Mouse (Mus musculus): ENCODE measurements at regions not wholly inside any gene's neighbourhood (a gene's known extent, or its start where the extent isn't known, plus 50 kb on each side); places are given as distances from the start of the nearest gene placed in this dataset.

DNA sequence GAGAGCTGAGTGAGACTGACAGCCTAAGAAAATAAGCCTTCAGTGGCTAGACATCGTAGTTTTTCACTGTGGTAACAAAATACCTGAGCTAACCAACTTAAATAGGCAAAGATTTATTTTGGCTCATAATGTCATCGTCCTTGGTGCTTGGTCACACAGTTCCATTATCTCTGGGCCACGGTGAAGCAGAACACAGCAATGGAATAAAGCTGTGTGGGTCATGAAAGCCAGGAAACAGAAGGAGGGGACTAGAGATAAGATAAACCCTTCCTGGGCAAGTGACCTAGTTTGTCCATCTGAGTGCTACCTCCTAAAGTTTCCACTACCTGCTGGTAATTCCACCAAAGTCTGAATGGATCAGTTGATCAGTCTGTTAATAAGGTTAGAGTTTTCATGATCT is 134.8 kb upstream of the Gm5129 start:
- no peak for DNase-seq (ENCODE audit: low read depth, low spot score)

DNA sequence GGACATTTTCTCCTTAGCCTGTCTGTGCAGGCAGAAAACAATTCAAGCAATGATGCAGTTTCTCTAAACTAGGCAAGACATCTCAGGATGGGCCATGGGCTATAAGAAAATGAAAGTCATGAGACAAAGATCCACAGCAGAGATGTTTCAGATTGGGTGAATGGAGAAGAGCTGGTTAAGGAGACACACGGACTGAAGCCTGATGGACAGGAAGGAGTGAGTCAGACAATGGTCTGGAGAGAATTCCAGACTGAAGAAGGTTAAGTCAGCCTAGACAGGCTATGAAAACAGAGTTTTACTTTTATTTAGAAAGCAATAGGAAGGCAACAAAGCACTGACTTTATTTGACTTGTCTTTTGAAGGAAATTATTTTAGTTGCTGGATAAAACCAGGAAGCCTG is 137.5 kb upstream of the Il6 start:
- no peak for DNase-seq (ENCODE audit: low read depth, low spot score)

DNA sequence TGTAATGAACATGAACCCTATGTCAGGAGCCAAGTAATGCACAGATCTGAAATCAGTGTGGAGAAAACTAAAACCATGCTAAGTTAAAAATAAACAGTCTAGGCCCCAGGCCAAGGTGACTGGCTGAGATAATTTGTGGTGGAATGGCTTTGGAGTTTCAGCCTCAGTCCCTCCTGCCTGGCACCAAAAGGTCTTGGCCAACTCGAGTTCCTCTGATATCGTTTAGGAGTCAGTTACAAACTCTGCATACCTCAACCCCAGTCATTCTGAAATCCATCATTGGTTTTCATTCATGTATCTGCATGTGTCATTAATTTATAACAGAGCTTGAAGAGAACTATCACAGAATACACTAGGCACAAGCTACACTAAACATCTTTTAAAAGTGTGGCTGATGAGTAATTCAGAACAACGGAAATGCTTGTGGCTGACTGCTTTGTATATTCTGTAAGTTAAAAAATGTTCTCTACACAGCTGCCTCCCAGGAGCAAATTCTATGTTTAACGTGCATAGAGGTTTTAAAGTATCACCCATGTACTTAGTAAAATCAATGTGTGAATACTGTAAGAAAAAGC is 125.6 kb upstream of the Il6 start:
- no peak for DNase-seq (ENCODE audit: low read depth, low spot score)

DNA sequence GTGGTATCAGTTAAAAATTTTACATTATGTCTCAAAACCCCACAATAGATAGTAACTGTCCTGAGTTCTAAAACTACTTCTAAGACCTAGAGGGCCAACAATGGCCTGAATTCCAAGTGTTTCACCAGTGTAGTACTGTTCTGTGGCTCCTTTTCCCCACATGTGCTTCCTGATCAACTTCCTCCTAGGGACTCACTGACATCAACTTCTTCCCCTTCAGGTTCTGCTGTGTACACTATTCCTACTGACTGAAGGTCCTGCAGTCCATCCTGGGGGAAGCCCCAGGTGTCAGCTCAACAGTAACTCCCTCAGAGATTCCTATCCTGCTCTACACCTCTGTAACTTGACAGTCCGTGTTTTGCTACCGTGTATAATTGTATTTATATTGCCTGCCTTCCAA is 120.6 kb upstream of the Il6 start:
- no peak for DNase-seq (ENCODE audit: low read depth, low spot score)

DNA sequence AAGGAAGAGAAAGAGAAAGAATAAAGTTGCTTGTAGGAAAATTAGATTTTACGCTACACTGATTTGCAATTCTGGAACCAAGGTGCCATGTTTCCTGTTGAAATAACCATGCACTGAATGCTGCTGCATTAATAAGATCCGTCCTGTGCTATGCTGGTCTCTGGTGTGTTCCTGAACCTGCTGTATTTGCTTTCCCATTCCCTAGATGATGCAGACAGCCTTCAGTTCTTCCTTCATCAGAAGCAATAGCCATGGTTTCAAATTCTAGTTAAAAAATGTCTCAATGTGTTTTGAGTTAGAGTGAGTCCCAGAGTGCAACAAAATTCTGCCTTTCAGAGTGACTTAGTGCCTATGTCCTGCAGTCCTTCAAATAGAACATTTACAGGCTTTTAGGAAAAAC is 120.1 kb upstream of the Il6 start:
- DNase-seq (ENCODE audit: low read depth, low spot score), result no peak

DNA sequence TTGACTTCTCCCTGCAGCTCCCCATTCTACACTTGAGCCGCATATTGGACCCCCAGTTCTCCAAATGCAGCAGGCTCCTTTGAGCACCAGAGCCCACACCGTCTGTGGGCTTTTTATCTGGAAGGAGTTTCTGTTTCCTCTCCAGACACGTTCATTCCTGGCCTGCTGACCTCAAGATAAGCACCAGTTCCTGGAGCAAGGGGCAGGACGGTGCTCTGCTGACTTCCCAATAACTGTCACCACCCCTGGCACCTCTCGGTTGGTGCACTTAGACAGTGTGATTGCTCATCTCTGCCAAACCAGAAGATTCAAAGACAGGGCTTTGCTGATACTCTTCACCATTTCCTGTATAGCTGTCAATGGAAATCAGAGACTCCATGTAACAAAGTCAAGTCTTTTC is 119.1 kb upstream of the Il6 start:
- DNase-seq (ENCODE audit: low read depth, low spot score), result peak; percentile 1

DNA sequence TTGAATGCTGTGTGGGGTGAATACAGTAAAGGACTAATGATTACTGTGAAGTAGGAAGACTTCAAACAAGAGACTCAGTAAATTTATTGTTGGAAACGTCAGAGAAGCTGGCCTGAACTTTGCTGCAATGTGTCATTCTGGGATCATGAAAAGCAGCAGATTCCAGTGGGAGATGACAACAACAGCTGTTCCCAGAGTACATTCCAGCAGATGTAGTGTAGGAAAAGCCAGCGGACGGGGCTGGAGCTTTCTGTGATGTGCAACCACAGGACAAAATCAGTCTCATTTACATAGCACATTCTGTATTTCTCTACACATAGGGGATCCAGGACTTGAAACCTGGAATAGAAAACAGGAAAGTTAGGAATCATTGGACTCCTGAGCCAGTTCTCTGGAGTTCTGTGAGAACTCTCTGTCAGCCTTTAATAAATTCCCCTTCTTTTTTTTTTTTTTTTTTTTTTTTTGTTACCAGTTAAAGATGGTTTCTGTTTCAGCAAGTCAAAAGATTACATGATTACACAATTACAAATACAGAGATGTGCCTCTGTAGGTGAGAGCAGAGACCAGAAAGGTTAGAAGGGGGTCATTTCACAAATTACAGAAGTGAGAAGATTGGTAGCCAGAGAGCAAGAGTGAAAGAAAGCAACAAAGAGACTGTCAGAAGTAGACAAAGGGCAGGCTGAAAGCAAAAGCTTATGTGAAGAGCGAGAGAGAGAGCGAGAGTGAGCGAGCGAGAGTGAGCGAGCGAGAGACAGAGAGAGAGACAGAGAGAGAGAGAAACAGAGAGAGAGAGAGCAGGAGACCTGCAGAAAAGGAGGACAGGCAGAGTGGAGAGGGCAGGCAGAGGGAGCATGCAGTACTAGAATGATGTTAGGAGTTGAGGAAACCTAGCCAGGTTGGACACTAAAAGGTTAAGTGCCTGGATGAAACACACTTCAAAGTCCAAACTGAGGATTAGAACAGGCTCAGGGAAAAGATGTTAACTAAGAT is 118.0 kb upstream of the Il6 start:
- DNase-seq (ENCODE audit: low read depth, low spot score), result no peak

DNA sequence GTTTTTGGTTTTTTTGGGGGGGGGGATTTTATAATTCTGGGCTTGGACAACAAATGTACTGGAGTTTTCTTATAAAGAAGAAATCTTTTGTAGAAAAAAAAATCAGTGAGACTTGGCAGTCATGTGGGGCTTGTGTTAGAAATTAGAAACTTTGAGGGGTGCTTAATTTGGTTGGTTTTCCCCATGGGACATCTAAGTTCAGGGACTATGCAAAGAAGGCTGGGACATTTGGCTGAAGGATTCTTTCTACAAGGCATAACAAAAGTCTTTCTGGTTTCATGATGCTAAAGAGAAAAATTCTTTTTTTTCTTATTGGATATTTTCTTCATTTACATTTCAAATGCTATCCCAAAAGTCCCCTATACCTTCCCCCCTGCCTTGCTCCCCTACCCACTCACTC is 115.3 kb upstream of the Il6 start:
- DNase-seq (ENCODE audit: low read depth, low spot score), result no peak

DNA sequence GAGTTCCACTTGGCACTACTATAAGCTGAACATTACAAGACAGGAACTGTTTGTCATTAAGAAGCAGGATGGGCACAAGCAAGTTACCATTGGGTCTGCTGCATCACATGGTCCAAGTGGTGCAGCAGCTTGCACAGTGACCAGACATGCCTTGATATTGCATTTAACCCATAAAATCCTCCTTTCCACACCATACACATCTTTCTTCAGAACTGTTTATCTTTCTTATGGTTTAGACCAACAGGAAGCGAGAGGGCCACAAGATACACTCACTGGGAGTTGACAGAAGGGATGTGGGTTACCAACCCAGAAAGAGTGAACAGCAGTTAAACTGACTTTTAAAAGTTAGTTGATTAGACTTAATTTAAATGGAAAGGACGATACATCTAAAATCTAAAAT is 111.2 kb upstream of the Il6 start:
- no peak for DNase-seq (ENCODE audit: low read depth, low spot score)

DNA sequence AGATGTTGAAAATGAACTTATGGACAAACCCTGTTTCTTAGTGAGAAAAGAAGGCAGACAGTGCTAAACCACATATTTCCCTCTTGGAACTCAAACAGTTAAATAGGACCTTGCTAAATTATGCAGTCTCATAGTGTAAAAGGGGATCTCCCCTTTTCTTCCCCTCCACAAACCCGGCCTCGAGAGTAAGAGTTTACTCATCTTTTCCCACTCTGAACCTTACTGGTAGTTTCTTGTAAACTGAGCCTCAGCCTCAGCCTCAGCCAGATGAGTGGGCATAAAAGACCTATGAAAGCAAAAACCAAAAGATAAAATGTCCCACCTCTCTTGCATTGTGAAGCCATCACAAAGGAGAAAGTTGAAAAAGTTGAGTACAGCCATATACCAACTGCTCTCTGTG is 92.6 kb upstream of the Il6 start:
- no peak for DNase-seq (ENCODE audit: low read depth, low spot score)

DNA sequence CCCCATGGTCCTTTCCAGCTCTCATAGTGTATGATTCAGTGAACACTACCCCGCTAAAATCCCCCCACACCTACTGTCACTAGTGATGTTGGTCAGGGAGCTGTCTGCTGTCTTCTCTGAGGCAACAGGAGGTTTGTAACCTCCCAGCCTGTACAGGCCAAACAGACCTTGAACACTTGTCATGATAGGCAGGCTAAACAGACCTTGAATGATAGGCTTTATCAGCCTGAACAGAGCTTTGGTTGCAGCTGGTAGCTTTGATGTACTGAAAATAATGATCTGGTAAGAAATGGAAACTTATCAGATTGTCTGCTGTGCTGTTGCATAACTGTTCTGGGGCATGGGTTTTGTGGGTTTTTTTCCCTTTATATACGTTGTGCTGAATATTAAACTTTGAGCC is 87.4 kb upstream of the Il6 start:
- DNase-seq (ENCODE audit: low read depth, low spot score), result no peak

DNA sequence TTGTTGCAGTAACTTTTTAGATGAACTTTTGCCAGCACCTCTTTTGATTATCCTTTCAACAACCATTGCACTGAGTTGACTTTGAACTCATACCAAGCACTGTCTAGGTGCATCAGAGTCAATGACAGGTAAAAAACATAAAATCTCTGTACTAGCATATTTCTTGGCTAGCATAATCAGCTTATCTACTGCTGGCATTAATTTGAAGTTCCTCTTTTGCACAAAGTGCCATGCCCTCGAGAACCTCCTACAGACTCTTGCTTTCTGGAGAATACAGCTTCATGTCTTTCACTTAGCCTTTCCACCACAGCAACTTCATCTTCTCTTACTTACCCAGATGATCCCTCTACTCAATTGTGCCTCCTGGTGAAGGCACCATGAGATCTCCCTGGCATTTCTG is 85.3 kb upstream of the Il6 start:
- no peak for DNase-seq (ENCODE audit: low read depth, low spot score)

DNA sequence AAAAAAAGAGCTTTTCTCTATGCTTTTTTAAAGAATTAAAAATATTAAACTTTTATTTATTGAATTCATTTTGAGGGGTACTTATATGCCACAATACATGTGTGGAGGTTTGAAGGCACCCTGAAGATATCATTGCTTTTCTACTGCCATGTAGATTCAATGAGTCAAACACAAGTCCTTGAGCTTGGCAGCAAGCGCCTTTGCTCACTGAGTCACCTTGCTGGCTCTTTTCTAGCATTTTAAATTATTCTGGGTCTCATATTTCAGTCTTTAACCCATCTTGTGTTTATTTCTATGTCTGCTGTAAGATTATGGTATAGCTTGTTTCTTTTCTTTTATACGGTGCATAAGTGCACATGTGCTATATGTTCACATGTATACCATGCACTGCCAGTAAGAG is 83.5 kb upstream of the Il6 start:
- no peak for DNase-seq (ENCODE audit: low read depth, low spot score)

DNA sequence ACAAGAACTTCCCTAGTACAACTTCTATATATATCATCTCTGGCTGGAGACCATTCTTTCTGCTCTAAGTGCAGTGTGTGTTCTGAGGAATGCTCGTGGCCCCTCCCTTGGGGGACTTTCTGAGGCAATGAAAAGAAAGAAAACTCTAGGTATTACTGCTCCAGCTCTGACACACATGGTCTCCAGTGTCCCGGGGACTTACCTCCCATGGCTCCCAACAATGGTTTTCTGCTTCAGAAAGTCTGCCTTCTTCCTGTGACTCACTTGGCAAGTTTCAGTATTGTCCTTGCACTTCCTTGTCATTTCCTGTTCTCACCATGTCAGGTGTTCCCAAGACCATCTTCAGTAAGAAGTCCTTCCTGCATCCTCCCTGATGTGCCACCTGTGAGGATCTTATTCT is 65.7 kb upstream of the Il6 start:
- DNase-seq (ENCODE audit: low read depth, low spot score), result no peak

DNA sequence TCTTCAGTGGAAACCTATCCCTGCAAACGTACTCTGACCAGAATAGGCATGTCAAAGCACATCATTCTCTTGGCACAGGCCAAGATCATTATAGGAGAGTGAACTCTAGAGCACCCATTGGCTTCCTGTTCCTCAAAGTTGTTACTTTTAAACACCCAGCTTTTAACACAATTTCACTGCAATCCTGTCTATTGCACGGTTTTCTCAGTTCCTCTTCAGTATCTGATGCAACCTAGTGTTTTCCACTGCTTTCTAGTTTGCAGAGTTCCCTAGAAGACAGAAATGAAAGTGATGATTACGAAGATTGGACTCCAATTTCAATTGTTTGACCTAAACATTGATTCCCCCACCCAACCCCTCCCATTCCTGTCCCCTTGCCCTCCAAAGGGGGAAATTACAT is 64.8 kb upstream of the Il6 start:
- DNase-seq (ENCODE audit: low read depth, low spot score), result no peak

DNA sequence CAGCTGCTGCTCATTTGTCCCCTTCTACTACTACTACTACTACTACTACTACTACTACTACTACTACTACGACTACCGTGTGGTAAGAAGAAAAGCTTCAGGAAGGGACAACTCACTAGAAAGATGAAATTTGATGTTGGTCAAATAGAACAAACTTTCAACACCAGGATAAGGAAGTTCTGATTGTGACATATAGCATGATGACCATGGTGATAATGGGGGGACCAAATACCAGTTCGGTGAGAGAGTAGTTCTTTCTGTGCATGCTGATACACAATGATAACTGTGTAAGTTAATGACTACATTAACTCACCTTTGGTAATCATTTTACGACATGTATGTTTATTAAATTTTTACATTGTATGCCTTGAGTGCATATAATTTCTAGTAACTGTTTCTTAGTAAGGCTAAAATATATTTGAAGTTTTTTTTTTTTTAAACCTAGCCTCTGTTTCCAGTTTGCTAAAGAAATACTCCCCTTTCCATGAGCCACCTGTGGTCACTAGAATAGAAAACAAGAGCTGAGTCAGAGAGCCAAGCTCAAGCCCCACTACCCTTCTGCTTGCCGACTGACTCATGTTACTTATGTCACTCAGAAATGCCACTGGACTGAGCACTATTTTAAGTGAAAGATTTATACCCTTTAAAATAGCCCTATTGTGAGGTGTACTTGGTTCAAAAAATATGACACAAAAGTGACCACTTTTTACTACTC is 62.3 kb upstream of the Il6 start:
- DNase-seq (ENCODE audit: low read depth, low spot score), result no peak

DNA sequence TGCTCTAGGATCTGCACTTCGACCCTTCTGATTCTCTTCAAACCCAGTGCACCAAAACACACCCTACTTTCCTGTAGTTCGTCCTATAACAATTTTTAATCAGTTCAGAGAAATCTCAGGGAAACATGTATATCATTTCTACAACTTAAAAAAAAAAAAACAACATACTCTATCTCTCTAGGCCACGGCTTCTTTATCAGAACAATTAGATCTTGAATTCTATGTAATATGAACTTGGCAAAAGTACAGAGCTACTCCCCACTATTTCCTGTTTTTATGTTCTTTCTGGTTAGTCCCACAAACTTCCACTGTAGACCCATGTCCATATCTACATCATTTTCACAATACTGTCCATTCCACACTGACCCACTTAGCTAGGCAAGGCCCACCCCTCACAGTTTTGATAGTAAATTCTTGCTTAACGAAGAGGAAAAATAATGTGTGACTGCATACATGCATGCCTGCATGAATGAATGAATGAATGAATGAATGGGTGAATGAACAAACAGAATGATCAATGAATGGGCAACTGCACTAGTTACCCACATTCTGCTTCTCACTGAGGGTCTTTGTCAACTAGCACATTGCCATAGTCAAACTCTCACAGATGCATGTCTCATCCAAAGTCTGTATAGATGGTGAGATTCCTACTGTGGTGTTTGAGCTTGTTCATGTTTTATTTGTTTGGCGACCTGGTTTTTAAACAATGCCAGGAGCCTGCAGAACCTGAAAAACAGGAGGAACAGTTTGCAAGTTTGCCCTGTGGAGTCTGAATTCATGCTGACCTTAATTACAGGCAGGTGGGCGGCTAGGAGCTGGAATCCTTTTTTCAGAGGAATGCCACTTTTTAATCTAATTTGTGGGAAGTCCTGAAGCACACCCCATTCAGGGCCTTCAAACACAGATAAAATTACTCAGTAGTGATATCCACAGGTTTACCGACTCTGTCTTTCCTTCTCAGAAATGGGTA is 61.2 kb upstream of the Il6 start:
- DNase-seq (ENCODE audit: low read depth, low spot score), result no peak
